Mouse (Mus musculus) monocyte, adult 2 months (primary cell): Measurements from ENCODE around the gene Csf3.
"Not testable (repeated sequence)": the region's sequence is repeated elsewhere in the genome, so short reads cannot be mapped to it uniquely, and the experiment has no call there.

ENCODE experiments used
- DNase-seq, 2 experiments: peaks; one replicate each; pipeline ENCODE4 v3.0.0; 2022; ENCODE audit warnings: low spot score in 2 of 2, low read depth in 1 of 2

Csf3 gene

GRCm38 (mm10) chr11:98701213-98701670 lies at the start of gene Csf3:
Gene Csf3 (plus strand): TSS chr11:98701263.
- DNase-seq, result no peak

GRCm38 (mm10) chr11:98655076-98655475 lies 46.0 kb upstream of the Csf3 start:
- DNase-seq, result peak in 1 of 2 experiments; percentile 25

GRCm38 (mm10) chr11:98660517-98660916 lies 40.5 kb upstream of the Csf3 start:
- peak; percentile 37 to 50 for DNase-seq

- DNase-seq, result no peak
Measured at GRCm38 (mm10) chr11:98664091-98664490, 37.0 kb upstream of the Csf3 start, which contains the start of gene Gsdma. Gene Gsdma (plus strand): TSS chr11:98664351.

GRCm38 (mm10) chr11:98668984-98669383 lies 32.1 kb upstream of the Csf3 start:
- no peak for DNase-seq

DNA sequence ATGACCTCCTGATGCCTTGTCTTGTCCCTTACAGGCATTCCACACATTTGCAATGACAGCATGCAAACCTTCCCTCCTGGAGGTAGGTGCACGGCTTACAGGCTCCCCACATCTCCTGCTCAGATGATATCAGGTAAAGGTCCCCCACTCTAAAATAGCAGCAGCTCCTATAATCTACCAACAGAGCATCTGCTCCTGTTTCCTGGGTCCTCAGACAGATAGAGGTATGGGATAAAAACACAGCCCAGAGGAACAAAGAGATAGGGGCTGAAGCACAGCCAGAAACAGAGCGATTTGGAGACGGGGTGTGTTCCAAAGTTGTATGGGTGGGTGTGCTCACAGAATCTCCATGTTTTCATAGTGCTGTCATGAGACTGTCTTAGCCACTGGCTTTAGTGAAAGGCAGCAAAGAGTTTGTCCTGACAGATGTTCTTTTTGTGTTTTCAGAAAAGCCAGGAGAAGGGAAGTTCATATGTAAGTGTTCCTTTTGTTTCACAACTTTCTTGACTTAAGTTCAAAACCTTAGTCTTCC lies 29.7 kb upstream of the Csf3 start:
- no peak for DNase-seq

DNA sequence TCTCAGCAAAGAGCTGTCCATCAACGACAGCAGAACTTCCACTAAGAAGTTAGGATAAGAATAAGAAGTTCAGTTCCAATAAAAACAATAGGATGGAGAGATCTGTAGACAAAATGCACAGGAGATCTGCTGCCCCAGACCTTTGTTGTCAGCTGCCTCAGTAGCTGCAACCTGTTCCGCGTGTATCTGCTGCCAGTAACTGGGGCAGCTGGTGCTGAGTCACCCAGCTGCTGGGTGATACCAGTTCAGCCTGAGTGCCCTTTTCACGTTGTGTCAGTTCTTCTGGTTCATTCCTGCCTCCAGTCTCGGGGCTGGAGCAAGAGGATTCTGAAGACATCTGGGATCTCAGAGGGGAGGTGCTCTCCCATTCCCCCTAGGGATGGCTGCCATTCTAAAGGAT lies 29.2 kb upstream of the Csf3 start:
- DNase-seq, result no peak

- no peak for DNase-seq
Measured at GRCm38 (mm10) chr11:98672482-98672881, 28.6 kb upstream of the Csf3 start.

DNA sequence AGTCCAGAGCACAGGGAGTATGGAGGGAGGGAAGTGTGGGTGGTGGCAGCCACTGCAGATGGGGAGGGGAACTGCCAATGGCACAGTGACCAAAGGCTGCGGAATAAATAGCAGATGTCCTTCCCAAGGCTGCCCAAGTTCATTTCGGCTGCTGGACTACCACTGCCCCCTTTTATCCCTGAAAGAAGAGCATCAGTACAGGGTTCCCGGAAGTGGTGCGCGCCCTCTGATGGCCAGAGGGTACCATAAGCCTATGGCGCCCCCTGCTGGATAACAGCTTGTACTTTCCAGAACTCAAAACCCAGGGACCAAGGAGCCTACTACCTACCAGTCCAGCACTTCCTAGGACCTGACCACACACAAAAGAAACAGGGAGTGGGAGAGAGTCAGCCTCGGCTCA lies 27.9 kb upstream of the Csf3 start:
- peak in 1 of 2 experiments; percentile 45 for DNase-seq

DNA sequence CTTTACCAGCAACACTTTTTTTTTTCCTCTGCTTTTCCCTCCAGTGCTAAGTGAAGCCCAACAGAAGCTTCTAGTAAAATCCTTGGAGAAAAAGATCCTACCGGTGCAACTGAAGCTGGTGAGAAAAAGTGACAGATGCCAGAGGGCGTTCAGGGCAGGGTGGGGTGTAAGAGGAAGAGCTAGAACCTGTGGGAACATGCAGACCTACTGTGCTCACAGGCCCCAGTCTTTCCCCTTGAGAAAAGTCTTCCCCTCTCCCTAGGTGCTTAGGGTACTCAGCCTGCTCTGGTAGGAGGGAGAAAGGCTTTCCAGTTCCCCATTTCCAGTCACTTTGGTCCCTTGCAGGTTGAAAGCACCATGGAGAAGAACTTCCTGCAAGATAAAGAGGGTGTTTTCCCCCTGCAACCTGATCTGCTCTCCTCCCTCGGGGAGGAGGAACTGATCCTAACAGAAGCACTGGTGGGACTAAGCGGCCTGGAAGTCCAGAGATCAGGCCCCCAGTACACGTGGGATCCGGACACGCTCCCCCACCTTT lies 25.2 kb upstream of the Csf3 start:
- DNase-seq, result no peak

- no peak for DNase-seq
Measured at GRCm38 (mm10) chr11:98680023-98680422, 21.0 kb upstream of the Csf3 start.

- DNase-seq, result not testable (repeated sequence)
Measured at GRCm38 (mm10) chr11:98680595-98680994, 20.5 kb upstream of the Csf3 start.

- no peak for DNase-seq
Measured at GRCm38 (mm10) chr11:98681186-98681585, 19.9 kb upstream of the Csf3 start.

DNA sequence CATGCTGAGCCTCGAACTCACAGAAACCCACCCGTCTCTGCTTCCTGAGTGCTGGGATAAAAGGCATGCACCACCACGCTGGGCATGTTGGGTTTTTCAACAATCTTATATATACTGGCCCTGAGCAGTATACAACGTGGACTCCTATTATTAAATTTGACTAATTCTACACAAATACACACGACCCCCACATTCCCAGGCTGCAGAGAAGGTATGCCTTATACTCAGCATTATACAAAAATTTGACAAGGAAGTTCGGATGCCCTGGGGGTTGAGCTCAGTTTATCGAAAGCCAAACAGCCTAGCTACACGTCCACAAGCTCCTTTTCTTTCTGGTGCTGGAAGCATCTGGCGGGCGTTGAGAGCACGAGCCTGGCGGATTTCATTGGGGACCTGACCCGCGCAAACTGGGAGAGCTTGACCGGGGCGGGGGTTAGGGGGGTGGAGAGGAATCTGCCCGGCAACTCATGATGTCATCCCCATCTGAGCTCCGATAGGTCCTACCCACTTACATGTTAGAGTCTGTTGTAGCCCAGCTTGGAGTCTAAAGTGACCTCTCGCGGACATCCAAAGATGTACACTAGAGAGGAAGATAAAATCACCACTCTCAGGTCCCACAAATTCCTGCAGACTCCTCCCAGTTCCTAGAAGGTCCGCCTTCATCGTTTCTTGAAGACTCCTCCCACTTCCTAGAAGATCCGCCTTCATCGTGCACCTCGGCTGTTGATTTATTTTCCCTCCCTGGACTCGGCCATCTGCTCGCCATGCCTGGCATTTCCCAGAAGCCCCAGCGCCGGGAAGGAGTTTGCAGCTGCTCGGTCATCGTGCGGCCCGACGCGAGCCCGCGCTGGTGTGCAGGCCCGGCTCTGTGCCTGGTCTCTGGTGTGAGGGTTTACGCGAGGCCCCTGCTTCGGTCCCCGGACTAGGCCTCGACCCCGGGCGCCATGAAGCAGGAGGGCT lies 19.0 kb upstream of the Csf3 start, which contains the start of gene Psmd3:
Psmd3 (plus strand) TSS at position 769 of the 960 bp plus-strand sequence.
- peak; percentile 93 to 97 for DNase-seq

DNA sequence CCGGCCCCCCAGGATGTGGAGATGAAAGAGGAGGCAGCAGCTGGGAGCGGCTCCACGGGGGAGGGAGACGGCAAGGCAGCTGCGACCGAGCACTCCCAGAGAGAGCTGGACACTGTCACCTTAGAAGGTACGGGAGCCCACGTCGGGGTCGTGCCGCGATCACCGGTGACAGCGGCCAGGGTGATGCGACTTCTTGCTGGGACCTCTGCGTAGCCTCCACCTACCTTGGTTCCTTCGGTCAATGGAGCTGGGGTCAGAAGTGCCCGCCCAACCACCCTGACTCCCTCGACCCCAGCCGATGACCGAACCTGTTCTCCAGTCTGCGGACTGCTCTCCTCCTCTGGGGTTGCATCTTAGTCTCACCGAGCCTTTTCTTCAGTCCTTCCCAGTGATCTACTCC lies 18.3 kb upstream of the Csf3 start:
- DNase-seq, result no peak

DNA sequence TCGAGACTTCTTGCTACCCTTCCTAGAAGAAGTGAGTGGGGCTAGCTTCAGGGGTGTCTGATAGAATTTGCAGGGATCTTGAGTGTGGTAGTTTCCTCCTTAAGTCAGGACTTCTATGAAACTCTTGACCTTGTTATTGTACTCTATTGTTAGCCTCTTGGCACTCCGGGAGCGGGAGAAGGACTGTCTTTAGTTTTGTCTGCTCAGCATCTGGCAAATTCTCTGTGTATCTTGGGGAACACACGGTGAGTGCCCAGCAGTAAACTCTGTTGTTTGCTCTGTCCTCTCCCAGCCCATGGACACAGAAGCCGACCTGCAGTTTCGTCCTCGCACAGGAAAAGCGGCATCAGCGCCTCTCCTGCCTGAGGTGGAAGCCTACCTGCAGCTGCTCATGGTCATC lies 15.4 kb upstream of the Csf3 start:
- DNase-seq, result no peak

DNA sequence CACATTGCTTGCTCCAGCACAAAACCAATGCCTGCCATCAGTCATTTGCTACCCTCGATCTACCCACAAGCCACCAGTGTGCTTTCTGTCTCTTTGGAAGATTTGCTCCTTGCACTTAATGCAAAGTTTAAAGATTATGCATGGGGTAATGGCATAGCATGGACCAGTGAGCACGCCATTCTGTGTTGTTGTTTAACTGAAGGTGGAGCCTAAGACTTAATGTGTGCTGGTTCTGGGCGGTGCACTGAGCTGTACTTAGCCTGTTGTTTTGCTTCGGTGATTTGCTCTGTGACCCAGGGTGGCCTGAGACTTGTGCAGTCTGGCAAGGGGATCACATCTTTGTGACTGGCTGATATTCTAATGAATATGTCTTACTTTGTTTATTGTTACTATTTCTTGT lies 14.1 kb upstream of the Csf3 start:
- DNase-seq, result no peak

GRCm38 (mm10) chr11:98688009-98688408 lies 13.1 kb upstream of the Csf3 start:
- DNase-seq, result no peak

- DNase-seq, result no peak
Measured at GRCm38 (mm10) chr11:98693201-98693600, 7.9 kb upstream of the Csf3 start.

GRCm38 (mm10) chr11:98693746-98694145 lies 7.3 kb upstream of the Csf3 start:
- no peak for DNase-seq

- DNase-seq, result no peak
Measured at GRCm38 (mm10) chr11:98694301-98694700, 6.8 kb upstream of the Csf3 start.

- DNase-seq, result no peak
Measured at GRCm38 (mm10) chr11:98695408-98695807, 5.7 kb upstream of the Csf3 start.
